Comparison of ENCODE assay signal across 10 mouse cellular contexts in the genomic region with DNA sequence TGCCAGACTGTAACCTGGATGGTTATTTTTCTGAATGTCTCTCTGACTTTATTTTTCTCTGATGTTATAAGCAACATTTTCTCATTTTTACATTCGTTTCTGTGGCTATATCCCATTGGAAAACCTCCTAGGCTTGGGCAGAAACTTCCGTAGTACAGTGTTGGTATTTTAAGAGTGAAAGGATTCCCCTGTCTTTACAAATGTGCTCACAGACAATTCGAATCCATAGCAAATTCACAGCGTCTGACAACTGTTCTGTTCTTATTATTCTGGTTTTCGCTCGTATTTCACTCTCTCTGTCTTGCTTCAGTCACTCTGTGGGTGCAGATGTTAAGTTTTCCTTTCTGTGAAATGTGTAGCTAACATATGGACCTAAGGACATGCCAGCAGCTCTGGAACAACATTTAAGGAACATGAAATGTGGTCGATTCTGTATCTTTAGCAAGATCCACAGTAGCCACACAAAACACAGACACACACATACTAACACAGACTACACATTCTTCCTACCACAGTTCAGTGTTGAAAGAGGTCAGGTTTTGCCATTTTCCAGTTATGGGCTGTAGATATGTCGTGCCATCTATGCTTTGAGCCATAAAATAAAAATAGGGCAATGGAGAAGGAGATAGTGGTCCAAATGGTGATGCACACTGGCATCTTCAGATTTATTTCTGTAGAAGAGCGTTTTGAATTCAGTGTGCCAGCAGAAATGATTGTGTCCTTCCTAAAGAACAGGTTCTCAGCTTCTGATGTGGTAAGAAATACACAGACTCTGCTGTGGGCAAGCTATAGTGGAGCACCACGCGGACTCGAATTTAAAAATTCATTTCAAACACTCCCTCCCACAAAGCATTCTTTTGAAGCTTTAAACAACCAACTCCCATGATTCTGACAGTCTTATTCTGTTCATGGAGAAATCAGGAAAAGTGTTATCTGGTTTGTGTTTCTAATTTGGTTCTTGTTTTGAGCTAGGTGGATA.
A peak's percentile ranks its signal among the peaks of the same experiment; 100 is the strongest.
DNase-seq lines count a peak whose midpoint lies in the region; ATAC-seq lines count a peak whose summit lies in the region.
"Had no signal": no experiment of that assay in that cellular context is flagged by ENCODE, and none has a peak within 500 bp of the region (broad histone marks: within the 10 kb centered on the region; RNA-seq: fewer than 3 reads in every experiment).

No protein-coding gene starts in this region.

- H3K4me1 ChIP-seq in limb, embryonic 12.5 days (replicated peaks), result peaks cover 37% of the 10 kb centered on the region
- H3K4me1 ChIP-seq in limb, embryonic 10.5 days, result peaks cover 45% of the 10 kb centered on the region
- peaks cover 35% of the 10 kb centered on the region for H3K4me1 ChIP-seq in forebrain, embryonic 13.5 days
- H3K4me1 ChIP-seq in neural tube, embryonic 14.5 days (ENCODE audit: control insufficient read depth, insufficient read depth, low read length), result peaks cover 4% of the 10 kb centered on the region
- H3K4me1 ChIP-seq: lung, embryonic 15.5 days had no signal

- intact Hi-C loops in left cerebral cortex, postnatal 25 days (cut with DNase I), result loop anchor here (5.0 kb wide), 2 partner anchors 95 to 225 kb away; no protein-coding TSS in a partner anchor

- WGBS in limb, embryonic 12.5 days, result 84% methylated on average over 12 of the region's 12 CpGs
- 91% methylated on average over 12 of the region's 12 CpGs for WGBS in limb, embryonic 10.5 days
- WGBS in forebrain, embryonic 13.5 days, result 40% methylated on average over 12 of the region's 12 CpGs
- WGBS in neural tube, embryonic 14.5 days, result 9% methylated on average over 12 of the region's 12 CpGs

- peak overlapping the region; percentile 48; the same call in 1 of the 2 replicates for H3K4me2 ChIP-seq in limb, embryonic 12.5 days
- H3K4me2 ChIP-seq in forebrain, embryonic 13.5 days, result peak overlapping the region; percentile 62
- peak overlapping the region; percentile 70 for H3K4me2 ChIP-seq in neural tube, embryonic 14.5 days (ENCODE audit: low read depth, low read length)

- no peak for ATAC-seq in limb, embryonic 12.5 days (ENCODE audit: insufficient number of reproducible peaks, insufficient read depth, low FRiP score, low TSS enrichment, low read depth)
- ATAC-seq in forebrain, embryonic 13.5 days, result no peak
- ATAC-seq in neural tube, embryonic 14.5 days (ENCODE audit: low read depth), result no peak
- no peak for ATAC-seq in granulocyte monocyte progenitor cell, adult 5-6 weeks (replicated peaks; ENCODE audit: poor library complexity, severe bottlenecking)

- H3K9ac ChIP-seq in limb, embryonic 12.5 days (replicated peaks), result no peak overlapping the region
- peak overlapping the region; percentile 75 for H3K9ac ChIP-seq in forebrain, embryonic 13.5 days
- peak overlapping the region; percentile 90 for H3K9ac ChIP-seq in neural tube, embryonic 14.5 days (replicated peaks; ENCODE audit: low read depth, low read length)
- H3K9ac ChIP-seq: lung, embryonic 15.5 days had no signal

- H3K27ac ChIP-seq in limb, embryonic 12.5 days, result peak overlapping the region; percentile 24; the same call in 1 of the 2 replicates
- no peak overlapping the region; the same call in 1 of the 2 replicates for H3K27ac ChIP-seq in limb, embryonic 10.5 days
- H3K27ac ChIP-seq in forebrain, embryonic 13.5 days, result peak overlapping the region; percentile 97
- H3K27ac ChIP-seq in neural tube, embryonic 14.5 days (ENCODE audit: low read depth, low read length), result peak overlapping the region; percentile 98
- H3K27ac ChIP-seq: lung, embryonic 15.5 days had no signal

- no peaks in the 10 kb centered on the region for H3K27me3 ChIP-seq in limb, embryonic 12.5 days
- H3K27me3 ChIP-seq in limb, embryonic 10.5 days (ENCODE audit: low read depth, poor library complexity, severe bottlenecking), result no peaks in the 10 kb centered on the region
- H3K27me3 ChIP-seq in forebrain, embryonic 13.5 days, result no peaks in the 10 kb centered on the region
- H3K27me3 ChIP-seq in neural tube, embryonic 14.5 days (ENCODE audit: control insufficient read depth, insufficient read depth, low read length), result no peaks in the 10 kb centered on the region
- H3K27me3 ChIP-seq: lung, embryonic 15.5 days had no signal

- no peak overlapping the region for H3K4me3 ChIP-seq in limb, embryonic 12.5 days (replicated peaks)
- H3K4me3 ChIP-seq in limb, embryonic 10.5 days, result no peak overlapping the region
- peak overlapping the region; percentile 36 for H3K4me3 ChIP-seq in forebrain, embryonic 13.5 days
- peak overlapping the region; percentile 61 for H3K4me3 ChIP-seq in neural tube, embryonic 14.5 days (ENCODE audit: low read depth, low read length)
- H3K4me3 ChIP-seq: lung, embryonic 15.5 days had no signal

- DNase-seq in limb, embryonic 10.5 days (ENCODE audit: low spot score), result no peak
- peak; percentile 57 to 73 for DNase-seq in left cerebral cortex, postnatal 25 days (ENCODE audit: low spot score in 2 of 2)
- DNase-seq in gastrocnemius, adult 18-20 months (ENCODE audit: low spot score), result no peak
- no peak for DNase-seq in cerebellum, adult 18-20 months
- DNase-seq: thymus, postnatal 4 days had no signal

- no peaks in the 10 kb centered on the region for H3K36me3 ChIP-seq in limb, embryonic 12.5 days
- no peaks in the 10 kb centered on the region for H3K36me3 ChIP-seq in limb, embryonic 10.5 days
- no peaks in the 10 kb centered on the region for H3K36me3 ChIP-seq in forebrain, embryonic 13.5 days (ENCODE audit: poor library complexity, severe bottlenecking)
- no peaks in the 10 kb centered on the region for H3K36me3 ChIP-seq in neural tube, embryonic 14.5 days (ENCODE audit: control insufficient read depth, insufficient read depth, low read length)
- H3K36me3 ChIP-seq: lung, embryonic 15.5 days had no signal

- no peaks in the 10 kb centered on the region for H3K9me3 ChIP-seq in limb, embryonic 12.5 days
- no peaks in the 10 kb centered on the region for H3K9me3 ChIP-seq in limb, embryonic 10.5 days (replicated peaks)
- H3K9me3 ChIP-seq in forebrain, embryonic 13.5 days (replicated peaks), result no peaks in the 10 kb centered on the region
- no peaks in the 10 kb centered on the region for H3K9me3 ChIP-seq in neural tube, embryonic 14.5 days (ENCODE audit: control insufficient read depth, low read length)
- H3K9me3 ChIP-seq: lung, embryonic 15.5 days had no signal

Comparison
In these comparisons a context has a peak if more than half of its experiments do, and no peak if none do; other contexts are left out.
1. H3K4me3 ChIP-seq: peak in forebrain, embryonic 13.5 days (single experiment) and neural tube, embryonic 14.5 days (single experiment); none in limb, embryonic 12.5 days (single experiment) and limb, embryonic 10.5 days (single experiment).
2. DNase-seq: peak in left cerebral cortex, postnatal 25 days (2 of 2); none in limb, embryonic 10.5 days (single experiment), gastrocnemius, adult 18-20 months (single experiment) and cerebellum, adult 18-20 months (0 of 2).
3. Peak in every context shown above with its lines, with median percentiles within 50 percentile points of each other: H3K4me2 ChIP-seq.